Mouse (Mus musculus): Measurements from ENCODE around the gene Armc5.

Gene Armc5

DNA sequence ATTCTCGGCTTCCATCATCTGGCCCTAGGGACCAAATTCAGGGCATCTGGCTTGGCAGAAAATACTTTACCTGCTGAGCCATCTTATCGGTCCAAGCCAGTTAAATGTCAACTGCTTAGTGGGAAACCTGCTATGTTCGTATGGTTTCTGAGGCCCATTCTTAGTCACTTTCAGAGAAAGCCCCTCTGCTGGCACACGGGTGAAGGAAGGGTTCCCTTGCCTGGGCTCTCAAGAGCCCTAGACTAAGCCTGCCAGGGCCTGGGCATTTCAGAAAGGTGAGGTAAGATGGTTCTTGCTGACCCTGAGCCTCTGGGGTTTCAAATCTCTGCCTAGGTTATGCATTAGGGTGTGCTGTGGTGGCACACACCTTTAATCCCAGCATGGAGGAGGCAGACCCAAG is 8.4 kb downstream of the Armc5 start:
- no peak for DNase-seq (ENCODE audit: low read depth in 1 of 2, low spot score in 2 of 2)

- DNase-seq (ENCODE audit: low read depth in 1 of 2, low spot score in 2 of 2), result no peak
These were observed 9.6 kb downstream of the Armc5 start, which contains the start of gene Tgfb1i1 for GRCm38 (mm10) chr7:128246496-128247391. Tgfb1i1 (plus strand) TSS chr7:128246812.

DNA sequence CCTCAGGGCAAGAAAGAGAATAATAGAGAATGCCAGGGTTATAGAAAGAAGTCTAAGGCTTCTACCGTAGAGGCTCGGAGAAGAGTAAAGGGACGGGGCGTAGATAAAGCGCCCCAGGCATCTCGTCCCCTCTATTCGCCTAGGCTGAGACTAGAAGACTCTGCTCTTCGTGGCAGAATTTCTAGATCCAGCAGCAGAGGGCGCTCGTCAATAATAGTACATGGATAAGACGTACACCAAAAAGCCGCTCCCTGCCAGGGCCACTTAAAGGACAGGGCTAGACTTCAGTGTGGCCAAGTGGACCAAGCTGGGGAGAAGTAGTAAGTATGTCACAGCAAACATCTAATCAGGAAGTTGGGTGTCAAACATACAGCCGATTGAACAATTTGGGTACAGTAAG is 10.3 kb downstream of the Armc5 start:
- DNase-seq (ENCODE audit: low read depth in 1 of 2, low spot score in 2 of 2), result peak in 1 of 2 experiments; percentile 54

GRCm38 (mm10) chr7:128248081-128249042 is 11.2 kb downstream of the Armc5 start:
- DNase-seq (ENCODE audit: low read depth in 1 of 2, low spot score in 2 of 2), result no peak

DNA sequence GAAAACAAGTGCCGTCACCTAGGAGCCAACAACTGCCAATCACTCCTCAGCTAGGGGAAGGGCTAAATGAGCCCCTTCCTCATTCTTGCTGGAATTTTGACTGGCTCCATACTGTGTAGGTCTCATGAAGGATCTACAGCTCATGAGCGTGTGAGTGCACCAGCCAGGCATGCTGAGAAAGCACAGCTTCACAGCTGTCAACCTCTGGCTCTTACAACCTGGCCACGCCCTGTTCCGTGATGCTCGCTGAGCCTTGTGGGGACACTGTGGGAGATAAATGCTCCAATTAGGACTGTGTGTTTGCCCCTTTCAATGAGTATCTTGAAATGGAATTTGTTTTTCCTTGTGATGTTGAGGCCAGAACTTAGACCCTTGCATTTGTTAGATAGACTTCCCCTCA is 12.9 kb downstream of the Armc5 start:
- no peak for DNase-seq (ENCODE audit: low read depth in 1 of 2, low spot score in 2 of 2)

DNA sequence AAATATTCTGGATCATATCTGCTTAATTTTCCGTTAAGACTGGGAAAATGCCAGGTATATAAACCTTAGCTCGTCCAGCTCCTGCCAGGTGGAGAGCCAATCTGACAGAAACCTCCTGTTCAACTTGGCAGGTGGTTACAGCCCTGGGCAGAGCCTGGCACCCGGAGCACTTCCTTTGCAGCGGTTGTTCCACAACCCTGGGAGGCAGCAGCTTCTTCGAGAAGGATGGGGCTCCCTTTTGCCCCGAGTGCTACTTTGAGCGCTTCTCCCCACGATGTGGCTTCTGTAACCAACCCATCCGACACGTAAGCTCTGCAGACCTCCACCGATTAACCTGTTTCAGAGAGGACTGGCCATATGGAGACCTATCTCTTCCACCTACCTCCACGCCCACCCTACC is 14.8 kb downstream of the Armc5 start:
- DNase-seq (ENCODE audit: low read depth in 1 of 2, low spot score in 2 of 2), result no peak

DNA sequence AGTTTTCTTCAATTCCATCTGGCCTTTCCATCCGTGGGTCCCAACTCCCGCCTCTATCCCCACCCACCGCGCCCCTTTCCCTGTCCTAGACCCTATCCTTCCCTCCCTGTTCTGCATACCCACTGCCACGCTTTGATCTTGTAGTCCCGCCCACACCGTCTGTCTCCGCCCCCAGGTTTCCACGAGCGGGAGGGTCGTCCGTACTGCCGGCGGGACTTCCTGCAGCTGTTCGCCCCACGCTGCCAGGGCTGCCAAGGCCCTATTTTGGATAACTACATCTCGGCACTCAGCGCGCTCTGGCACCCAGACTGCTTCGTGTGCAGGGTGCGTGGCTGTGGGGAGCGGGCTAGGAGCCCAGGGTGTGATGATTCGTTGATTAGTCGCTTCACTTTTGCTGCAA is 15.5 kb downstream of the Armc5 start:
- DNase-seq (ENCODE audit: low read depth in 1 of 2, low spot score in 2 of 2), result no peak

DNA sequence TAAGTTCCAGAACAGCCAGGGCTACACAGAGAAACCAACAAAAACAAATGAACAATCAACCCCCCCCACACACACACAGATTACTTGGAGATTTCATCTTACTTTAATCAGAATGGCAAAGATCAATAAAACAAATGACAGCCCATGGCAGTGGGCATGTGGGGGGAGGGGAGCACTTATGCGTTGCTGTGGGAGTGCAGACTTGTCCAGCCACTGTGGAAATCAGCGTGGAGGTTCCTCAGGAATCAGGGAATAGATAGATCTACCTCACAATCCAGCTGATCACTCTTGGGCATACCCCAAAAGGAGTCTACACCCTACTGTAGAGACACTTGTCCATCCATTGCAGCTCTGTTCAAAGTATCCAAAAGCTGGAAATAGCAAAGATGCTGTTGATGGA is 17.8 kb downstream of the Armc5 start:
- DNase-seq (ENCODE audit: low read depth in 1 of 2, low spot score in 2 of 2), result no peak

DNA sequence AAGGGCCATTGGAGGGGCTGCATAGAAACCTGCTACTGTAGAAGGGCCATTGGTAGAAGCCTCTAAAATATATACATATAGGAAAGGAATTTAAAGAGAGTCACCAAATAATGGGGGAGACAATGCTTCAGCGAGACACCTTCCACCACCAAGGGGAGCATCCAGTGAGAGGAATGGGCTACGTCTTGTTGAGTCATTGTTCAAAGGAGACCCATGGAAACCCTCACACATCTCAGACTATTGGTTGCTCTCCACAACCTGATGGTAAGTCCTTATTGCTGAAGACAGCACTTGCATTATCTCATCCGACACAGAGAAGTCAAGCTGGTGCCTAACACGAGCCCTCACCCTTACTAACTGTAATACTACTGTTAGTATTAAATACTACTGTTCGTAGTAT is 18.6 kb downstream of the Armc5 start:
- DNase-seq (ENCODE audit: low read depth in 1 of 2, low spot score in 2 of 2), result no peak

DNA sequence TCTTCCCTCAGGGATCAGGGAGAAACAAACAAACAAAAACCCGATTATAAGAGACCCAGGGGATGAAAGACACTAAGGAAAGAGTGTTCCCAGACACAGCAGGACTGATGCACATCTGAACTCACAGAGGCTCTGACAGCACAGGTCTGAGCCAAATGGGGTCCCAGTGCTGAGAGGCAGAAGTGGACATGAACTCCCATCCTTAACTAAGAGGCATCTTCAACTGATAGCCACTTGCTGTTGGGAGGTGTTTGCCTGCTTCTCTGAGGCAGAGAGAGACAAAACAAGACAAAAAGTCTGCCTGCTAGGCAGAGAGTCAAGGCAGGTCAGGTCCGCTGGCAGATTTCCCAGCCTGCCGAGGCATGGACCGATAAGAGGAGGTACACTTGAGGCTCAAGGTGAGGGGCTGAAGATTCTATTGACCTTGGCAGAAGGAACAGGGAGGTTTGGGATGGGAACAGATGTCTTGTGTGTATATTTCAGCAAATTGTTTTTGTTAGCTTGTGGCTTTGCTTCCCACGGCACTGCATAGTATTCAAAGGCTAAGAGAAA is 19.7 kb downstream of the Armc5 start:
- no peak for DNase-seq (ENCODE audit: low read depth in 1 of 2, low spot score in 2 of 2)

DNA sequence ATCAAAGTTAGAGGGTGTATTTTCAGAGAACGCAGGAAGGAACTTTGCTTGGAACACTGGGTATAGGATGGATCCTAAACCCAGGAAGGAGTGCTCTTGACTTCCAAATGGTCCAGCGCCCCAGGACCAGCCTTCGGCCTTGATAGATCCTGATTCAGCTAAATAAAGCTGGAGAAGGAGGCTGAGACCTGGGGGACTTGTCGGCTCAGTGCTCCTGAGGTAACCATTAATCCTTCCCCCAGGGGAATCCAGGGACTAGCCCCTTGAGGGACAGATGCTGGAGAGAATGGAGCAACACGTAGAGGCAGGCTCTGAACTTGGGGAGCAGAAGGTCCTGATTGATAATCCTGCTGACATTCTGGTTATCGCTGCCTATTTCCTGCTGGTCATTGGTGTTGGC is 28.3 kb downstream of the Armc5 start, which contains the start of gene Slc5a2:
TSS of gene Slc5a2 (plus strand) at position 247 of the 400 bp plus-strand sequence.
- no peak for DNase-seq (ENCODE audit: low read depth in 1 of 2, low spot score in 2 of 2)

DNA sequence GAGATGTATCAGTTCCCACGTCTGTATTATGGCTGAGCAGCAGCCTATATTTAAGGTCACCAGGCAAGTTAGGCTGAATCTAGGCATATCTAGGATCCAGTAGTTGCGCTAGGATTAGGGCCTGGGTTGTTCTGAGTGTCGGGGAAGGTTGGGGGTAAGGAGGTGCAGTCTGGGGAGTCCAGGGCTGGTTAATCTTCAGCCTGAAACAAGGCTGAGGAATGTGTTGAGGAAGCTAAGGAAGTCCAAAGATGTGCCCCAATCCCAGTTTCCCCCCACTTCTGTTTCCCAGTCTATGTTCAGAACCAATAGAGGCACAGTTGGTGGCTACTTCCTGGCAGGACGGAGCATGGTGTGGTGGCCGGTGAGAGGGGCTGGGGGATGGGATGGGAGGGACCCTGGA is 28.9 kb downstream of the Armc5 start:
- DNase-seq (ENCODE audit: low read depth in 1 of 2, low spot score in 2 of 2), result no peak

- no peak for DNase-seq (ENCODE audit: low read depth in 1 of 2, low spot score in 2 of 2)
These were observed 30.2 kb downstream of the Armc5 start for GRCm38 (mm10) chr7:128267391-128267790.

DNA sequence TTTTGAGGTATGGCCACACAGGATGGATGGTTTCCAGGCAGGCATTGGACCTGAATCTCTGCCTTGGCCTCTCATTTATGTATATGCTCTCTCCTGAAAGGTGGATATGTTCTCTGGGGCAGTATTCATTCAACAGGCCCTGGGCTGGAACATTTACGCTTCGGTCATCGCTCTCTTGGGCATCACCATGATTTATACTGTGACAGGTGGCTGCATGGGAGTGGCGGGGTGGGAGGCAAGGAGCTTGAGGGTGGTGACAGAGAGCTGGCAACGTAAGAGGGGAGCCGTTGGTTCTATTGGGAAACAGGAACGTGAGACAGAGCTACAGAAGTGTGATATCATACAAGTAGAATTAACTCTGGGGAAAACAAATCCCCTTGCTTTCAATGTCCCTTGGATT is 30.7 kb downstream of the Armc5 start:
- no peak for DNase-seq (ENCODE audit: low read depth in 1 of 2, low spot score in 2 of 2)

DNA sequence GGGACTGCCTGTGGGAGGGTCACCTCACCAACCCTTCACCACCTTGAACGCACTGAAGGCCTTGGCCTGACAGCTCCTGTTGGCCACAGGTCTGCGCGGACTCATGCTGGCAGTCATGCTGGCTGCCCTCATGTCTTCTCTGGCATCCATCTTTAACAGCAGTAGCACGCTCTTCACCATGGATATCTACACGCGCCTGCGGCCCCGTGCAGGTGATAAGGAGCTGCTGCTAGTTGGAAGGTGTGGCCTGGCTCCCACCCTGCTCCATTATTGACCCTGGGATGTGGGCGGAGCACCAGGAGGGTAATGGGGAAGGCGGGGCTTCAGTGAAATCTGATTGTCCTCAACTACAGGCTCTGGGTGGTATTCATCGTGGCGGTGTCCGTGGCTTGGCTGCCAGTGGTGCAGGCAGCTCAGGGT is 33.3 kb downstream of the Armc5 start:
- DNase-seq (ENCODE audit: low read depth in 1 of 2, low spot score in 2 of 2), result no peak

- no peak for DNase-seq (ENCODE audit: low read depth in 1 of 2, low spot score in 2 of 2)
These were observed 34.4 kb downstream of the Armc5 start for GRCm38 (mm10) chr7:128271496-128271895.

GRCm38 (mm10) chr7:128276051-128276450 is 38.9 kb downstream of the Armc5 start:
- DNase-seq (ENCODE audit: low read depth in 1 of 2, low spot score in 2 of 2), result no peak

DNA sequence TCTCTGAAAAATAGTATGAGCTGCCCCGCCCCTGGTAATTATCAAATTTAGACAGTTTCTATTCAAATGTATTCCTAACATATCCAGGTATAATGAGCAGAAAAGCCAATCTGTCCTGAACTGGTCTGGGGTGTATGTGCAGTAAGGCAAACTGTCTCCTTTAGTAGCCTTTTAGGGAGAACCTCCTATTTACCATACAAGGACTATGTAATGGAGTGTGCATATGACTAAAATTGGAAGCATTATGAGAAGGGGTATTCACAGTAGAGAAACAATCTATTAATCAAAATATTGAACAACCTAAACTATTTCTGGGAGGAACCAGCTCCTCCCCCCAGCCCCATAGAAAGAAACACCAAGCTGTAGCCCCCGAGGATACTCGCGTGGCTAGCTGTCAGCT is 42.6 kb downstream of the Armc5 start:
- no peak for DNase-seq (ENCODE audit: low read depth in 1 of 2, low spot score in 2 of 2)

GRCm38 (mm10) chr7:128281765-128282164 is 44.6 kb downstream of the Armc5 start:
- DNase-seq (ENCODE audit: low read depth in 1 of 2, low spot score in 2 of 2), result no peak

GRCm38 (mm10) chr7:128282532-128283244 is 45.5 kb downstream of the Armc5 start:
- DNase-seq (ENCODE audit: low read depth in 1 of 2, low spot score in 2 of 2), result no peak

- DNase-seq (ENCODE audit: low read depth in 1 of 2, low spot score in 2 of 2), result no peak
These were observed 46.9 kb downstream of the Armc5 start for GRCm38 (mm10) chr7:128284047-128284446.

Data from monocyte, adult 2 months (primary cell).